Mouse (Mus musculus) brown adipose tissue, adult 24 weeks (tissue): Measurements from ENCODE around the gene Dus1l. TPM values are rescaled to one million over a fixed set of nuclear protein-coding genes. Genes with fewer than 3 reads are reported as not detected.
"Not testable (repeated sequence)": the region's sequence is repeated elsewhere in the genome, so short reads cannot be mapped to it uniquely, and the experiment has no call there.

Experiments used
- H3K27ac ChIP-seq: fragments of 200-500 bp; replicated peaks from 2 replicates; pipeline ENCODE4 v1.5.1; 2012; ENCODE audit warnings: low read depth, mild to moderate bottlenecking, low read length
- H3K4me1 ChIP-seq: fragments of 200-500 bp; 2 replicates; pipeline ENCODE4 v1.6.1; 2012; ENCODE audit warnings: low read length, mixed read lengths; ENCODE audit not compliant: control insufficient read depth, insufficient read depth, insufficient read length
- H3K4me3 ChIP-seq: fragments of 200-500 bp; 2 replicates; pipeline ENCODE4 v1.5.1; 2012; ENCODE audit warnings: low read depth, mild to moderate bottlenecking, low read length, moderate library complexity; ENCODE audit not compliant: insufficient read depth
- polyA plus RNA-seq: library from polyadenylated mRNA; stranded (reverse); fragments of >200 nt; gene quantifications from 2 replicates; pipeline ENCODE4 v1.2.4, GENCODE M21; 2012; ENCODE audit not compliant: missing spikeins, insufficient read depth, insufficient read length

The Dus1l gene
- polyA plus RNA-seq, 1 experiment, result 20.1 TPM

DNA sequence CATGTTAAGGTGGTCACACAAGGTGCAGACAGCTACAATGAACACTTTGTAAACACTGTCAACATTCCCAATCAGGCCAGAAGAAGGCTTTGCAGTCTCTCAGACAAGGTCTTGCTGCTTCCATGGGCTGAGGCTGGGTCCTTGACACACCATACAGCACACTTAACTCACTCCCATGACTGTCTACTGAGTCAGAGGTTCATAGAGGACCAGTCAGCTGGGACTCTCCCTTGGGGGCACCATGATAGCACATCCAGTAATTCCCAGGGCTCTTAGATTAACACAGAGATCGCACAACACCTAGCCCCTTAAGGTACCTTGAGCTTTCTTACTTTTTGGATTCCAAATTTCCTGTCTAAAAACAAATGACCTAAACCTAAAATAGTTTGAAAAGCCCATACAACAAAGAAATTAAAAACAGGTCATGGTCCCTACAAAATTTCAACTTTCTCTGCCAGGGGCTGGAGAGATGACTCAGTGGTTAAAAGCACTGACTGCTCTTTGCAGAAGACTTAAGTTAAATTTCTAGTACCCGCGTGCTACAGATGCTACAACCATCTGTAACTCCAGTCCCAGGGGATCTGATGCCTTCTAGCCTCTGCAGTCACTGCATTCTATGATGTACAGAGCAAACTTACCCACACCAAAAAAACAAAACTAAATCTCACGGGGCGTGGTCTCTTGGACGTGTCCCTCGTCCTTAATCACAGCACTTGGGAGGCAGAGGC is 22.6 kb downstream of the Dus1l start:
- H3K4me3 ChIP-seq, result no peak overlapping the region
- H3K4me1 ChIP-seq, result no peaks in the 10 kb centered on the region
- H3K27ac ChIP-seq, result no peak overlapping the region

DNA sequence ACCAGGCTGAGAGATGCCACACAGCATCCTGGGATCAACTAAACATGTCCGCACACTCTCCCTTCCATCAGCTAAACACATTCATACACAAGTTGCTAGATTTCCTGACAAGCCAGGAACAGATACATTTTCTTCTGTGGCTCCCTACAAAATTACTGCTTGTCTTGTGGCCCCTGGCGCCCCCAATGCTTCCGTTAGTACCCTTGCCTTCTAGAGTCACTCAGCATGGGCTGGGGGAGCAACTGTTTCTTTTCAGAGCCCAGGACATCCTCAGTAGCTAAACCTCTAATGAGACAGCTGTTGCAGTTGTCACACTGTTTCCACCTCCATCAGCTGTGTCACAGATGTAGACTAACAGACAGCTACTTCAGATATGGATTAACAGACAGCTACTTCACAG is 23.5 kb downstream of the Dus1l start:
- Histone ChIP-seq H3K4me3 (no peak overlapping the region), H3K4me1 (no peaks in the 10 kb centered on the region), H3K27ac (no peak overlapping the region)

DNA sequence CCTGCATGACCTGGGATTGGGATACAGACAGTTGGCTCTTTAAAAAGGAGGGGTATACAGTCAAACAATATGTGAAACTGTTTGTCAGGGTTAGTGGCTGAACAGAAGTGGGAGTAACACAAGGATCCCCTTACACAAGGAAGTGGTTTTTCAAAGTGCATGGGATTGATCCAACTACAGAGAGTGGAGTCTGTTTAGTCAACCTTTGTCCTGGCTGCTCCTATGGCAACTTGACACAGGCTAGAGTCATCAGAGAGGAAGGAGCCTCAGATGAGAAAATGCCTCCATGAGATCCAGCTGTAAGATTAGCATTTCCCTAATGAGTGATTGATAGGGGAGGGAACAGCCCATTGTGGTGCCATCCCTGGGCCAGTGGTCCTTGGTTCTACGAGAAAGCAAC is 28.0 kb downstream of the Dus1l start:
- H3K4me3 ChIP-seq, result no peak overlapping the region
- no peak overlapping the region for H3K27ac ChIP-seq
- H3K4me1 ChIP-seq, result no peaks in the 10 kb centered on the region

DNA sequence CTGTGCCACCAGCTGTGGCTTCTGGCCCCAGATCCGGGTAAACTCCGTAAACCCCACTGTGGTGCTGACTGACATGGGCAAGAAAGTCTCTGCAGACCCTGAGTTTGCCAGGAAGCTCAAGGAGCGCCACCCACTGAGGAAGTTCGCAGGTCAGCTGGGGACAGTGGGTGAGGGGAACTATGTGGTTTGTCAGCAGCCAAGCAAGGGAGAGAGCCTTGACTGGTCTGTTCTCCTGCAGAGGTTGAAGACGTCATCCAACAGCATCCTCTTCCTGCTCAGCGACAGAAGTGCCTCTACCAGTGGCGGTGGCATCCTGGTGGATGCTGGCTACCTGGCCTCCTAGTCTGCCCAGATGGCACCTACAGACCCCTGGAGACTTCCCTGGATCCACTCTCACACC is 29.2 kb downstream of the Dus1l start:
- H3K27ac ChIP-seq, result not testable (repeated sequence)

DNA sequence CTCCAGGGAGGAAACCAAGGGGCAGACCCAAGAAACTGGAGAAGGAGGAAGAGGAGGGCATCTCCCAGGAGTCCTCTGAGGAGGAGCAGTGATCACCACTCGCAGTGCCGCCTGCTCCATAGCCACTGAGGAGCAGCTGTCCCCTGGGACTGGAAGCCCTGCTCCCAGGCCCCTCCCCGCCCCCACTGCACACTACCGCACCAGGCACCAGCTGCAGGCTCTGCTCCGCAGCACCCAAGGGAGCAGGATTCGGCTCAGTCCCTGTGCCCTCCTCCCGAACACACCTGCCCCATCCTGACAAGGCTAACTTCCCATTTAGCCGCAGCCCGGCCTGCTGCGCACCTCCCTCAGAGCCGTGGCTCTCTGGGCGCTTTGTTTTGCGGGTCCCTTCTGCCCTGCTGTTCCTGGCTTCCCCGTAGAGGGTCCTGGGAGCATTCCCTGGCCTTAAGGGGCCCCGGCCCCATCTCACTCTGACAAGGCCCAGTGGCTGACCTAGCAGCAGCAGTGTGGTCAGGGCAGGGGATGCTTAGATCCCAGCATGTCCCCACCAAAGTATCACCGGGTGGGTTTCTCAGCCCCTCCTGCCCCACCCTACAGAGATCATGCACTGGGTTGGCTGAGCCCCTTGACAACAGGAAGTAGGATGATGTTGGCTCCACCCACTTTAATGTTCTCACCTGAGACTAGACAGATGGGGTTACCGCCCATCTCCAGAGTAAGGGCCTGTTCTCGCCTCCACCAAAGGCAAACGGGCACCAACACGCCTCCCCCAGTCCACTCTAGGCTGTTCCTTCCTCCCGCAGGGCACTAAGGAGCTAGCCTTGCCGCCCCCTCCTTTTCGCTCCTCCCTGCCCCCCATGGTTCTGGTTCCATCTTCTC is 32.8 kb downstream of the Dus1l start:
- H3K27ac ChIP-seq, H3K4me1 ChIP-seq, H3K4me3 ChIP-seq: not testable (repeated sequence)

More for the DNA sequence above, 29.2 kb downstream of the Dus1l start:
- H3K4me3 ChIP-seq, H3K4me1 ChIP-seq: not testable (repeated sequence)

DNA sequence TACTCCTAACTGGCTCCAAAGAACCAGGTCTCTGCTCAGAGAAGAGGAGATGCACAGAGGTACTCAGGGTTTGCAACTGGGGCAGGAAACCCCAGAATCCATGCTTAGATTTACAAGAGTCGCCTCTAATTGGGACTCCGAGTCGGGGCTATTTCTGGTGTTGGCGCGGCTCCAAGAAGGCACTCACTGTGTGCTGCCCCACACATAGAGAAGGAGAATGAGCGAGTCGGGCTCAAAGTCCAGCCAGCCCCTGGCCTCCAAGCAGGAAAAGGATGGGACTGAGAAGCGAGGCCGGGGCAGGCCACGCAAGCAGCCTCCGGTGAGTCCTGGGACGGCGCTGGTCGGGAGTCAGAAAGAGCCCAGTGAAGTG is 33.5 kb downstream of the Dus1l start, which contains the start of gene Hmga1b:
Hmga1b (plus strand) TSS at position 123 of the 370 bp plus-strand sequence.
- not testable (repeated sequence) for H3K27ac ChIP-seq, H3K4me3 ChIP-seq, H3K4me1 ChIP-seq

DNA sequence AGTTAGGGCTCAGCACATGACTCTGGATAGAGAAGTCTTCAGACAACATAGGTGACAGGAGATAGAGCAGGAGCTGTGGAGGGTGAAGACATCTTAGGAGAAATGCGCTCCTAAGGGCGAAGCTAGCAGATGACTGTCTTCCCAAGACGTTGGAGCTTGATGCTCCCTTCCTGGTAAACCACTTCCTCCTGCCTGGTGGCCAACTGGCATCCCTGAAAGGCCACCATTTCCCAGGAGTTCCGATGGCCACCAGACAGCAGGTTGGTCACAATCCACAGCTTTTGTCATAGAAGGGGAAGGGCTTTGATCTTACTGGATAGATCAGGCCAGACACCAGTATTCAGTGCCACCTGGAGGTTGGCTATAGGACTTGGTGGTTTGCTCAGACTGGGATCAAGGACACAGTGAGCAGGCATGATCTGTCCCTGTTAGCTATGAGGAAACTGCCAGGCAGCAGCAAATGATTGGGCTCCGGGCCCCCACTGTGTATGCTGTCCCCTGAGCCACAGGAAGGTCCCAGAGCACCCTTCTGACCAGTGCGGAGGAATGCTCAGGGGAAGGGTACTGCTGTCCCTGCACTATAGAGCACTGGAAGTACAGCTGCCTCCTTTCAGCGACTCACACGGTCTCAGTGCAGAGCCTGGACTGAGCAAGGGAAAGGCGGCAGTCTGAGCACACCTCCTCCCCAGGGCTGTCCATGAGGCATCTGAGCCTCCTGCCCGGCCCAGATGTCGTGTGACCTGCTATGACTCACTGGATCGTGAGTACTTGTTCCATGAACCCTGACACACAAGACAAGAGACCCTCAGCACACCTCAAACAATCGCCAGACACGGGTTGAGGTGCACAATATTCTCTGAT is 34.2 kb downstream of the Dus1l start:
- H3K4me1 ChIP-seq, result no peaks in the 10 kb centered on the region
- H3K27ac ChIP-seq, result no peak overlapping the region
- H3K4me3 ChIP-seq, result no peak overlapping the region

DNA sequence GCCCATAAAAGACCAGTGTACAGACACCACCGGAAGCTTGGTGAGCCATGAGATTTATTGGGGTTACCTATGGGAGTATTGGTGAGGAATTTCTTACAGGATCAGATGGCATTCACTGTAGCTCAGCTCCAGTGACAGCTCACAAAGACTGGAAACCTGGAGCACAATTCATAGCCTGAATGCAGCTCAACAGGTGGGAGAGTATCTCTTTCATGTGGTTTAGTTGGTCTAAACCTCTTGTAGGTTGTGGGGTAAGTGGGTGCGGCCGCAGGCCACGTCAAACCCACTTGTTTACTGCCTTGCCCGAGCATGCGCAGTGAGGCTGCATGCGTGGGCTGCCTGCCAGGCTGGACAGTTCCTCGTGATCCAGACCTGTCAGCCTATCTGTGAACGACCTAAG is 36.0 kb downstream of the Dus1l start:
- Histone ChIP-seq H3K4me3 (no peak overlapping the region), H3K27ac (no peak overlapping the region), H3K4me1 (no peaks in the 10 kb centered on the region)

DNA sequence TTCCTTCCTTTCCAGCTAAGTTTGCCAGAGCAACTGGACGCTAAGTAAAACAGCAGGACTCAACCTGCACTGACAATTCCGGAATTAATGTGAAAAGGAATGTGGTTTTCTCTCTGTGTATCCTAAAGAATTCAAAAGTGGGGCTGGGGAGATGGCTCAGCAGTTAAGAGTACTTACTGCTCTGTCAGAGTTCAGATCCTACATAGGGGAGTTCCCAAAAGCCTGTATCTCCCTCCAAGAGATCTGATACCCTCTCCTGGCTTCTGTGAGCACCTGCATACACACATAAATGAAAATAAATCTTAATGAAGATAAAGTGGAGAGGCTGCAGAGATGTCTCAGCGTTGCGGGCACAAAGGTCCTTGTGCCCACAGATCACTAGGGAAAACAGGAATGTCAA is 44.6 kb downstream of the Dus1l start:
- Histone ChIP-seq H3K27ac (no peak overlapping the region), H3K4me3 (no peak overlapping the region), H3K4me1 (peaks cover 5% of the 10 kb centered on the region; the same call in 1 of the 2 replicates)

DNA sequence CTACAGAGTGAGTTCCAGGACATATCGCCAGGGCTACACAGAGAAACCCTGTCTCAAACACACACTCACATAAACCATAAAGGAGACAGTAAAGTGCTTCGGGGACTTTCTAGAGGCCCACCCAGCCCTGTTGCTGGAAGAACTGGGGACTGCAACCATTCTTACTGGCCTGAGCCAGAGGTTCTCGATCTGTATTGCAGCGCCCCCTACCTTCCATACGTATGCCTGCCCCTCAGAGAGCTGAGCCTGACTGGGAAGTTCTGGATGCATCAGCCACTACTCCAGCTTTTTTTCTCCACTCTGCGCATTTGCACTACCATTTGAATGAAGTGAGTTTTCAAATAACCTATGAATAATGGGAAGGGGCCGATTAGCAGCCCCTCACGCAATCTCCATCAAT is 46.8 kb downstream of the Dus1l start:
- peaks cover 5% of the 10 kb centered on the region; the same call in 1 of the 2 replicates for H3K4me1 ChIP-seq
- H3K27ac ChIP-seq, result no peak overlapping the region
- no peak overlapping the region for H3K4me3 ChIP-seq

DNA sequence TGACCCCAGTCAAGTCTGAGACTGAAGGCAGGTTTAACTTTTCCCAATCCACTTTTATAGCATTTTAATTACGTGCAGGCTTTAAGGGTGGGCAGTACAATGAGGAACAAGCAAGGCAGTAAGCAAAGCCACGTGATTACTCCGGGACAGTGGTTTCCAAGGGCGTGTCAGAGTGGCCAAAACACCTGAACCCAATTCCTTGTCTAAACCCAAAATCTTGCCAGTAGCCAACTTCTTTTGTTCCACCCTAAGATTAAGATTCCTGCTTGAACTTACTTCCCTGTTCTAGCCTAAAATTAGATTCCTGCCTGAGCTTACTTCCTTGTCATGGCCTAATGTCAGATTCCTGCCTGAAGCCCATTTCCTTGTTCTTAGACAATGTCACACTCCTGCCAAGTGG is 48.2 kb downstream of the Dus1l start:
- Histone ChIP-seq H3K27ac (peak overlapping the region; percentile 82), H3K4me1 (peaks cover 5% of the 10 kb centered on the region; the same call in 1 of the 2 replicates), H3K4me3 (no peak overlapping the region)

DNA sequence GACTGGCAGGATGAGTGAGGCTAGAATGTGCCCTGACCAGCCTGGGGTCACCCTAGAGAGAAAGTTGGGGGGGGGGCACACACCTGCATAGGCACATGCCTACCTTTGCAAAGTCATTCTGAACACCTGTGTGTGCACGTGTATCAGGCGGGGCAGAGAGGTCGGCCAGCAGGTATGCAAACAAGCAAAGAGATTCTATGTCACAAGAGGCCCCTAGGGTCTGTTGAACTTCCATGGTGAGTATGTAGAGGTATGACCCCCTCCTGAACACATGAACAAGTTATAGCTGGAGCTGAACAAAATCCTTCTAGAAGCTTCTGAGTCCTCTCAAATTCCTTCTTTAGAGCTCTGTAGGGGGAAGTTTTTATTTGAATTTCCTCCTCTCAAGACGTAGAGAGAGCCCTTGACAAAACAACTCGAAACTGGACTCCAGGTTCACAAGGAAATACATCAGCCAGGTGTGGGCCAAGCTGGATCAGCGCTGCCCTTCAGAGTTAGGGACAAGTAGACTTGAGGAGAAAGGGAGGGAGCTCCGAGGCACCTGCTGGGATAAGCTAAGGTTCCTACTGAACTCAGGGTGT is 52.0 kb downstream of the Dus1l start:
- Histone ChIP-seq H3K27ac (no peak overlapping the region), H3K4me3 (no peak overlapping the region), H3K4me1 (peaks cover 5% of the 10 kb centered on the region; the same call in 1 of the 2 replicates)

DNA sequence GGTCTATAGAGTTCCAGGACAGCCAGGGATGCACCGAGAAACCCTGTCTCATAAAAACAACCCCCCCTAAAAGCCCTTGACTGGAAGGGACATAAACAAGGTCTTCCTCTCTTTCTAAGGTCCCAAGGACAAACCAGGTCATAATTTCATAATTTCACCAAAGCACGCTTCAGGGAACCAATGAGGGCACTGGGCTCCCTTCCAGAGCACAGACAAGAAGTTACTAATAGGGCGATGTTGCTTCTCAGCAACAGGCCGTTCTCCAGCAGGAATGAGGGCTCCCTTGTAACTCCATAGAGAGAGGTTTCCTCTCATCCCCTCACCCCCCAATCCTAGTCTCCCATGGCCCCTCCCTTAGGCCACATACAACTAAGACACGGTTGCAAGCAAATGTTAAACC is 55.2 kb downstream of the Dus1l start:
- H3K4me1 ChIP-seq, result no peaks in the 10 kb centered on the region
- H3K4me3 ChIP-seq, result no peak overlapping the region
- H3K27ac ChIP-seq, result no peak overlapping the region
